Mouse (Mus musculus) olfactory bulb, adult 2 months (tissue): Measurements from ENCODE around the gene Srsf3. TPM values are rescaled to one million over a fixed set of nuclear protein-coding genes. Genes with fewer than 3 reads are reported as not detected.
"Not testable (repeated sequence)": the region's sequence is repeated elsewhere in the genome, so short reads cannot be mapped to it uniquely, and the experiment has no call there.

Source experiments
- H3K27ac ChIP-seq: fragments of 200-500 bp; 2 replicates; pipeline ENCODE4 v1.5.1; 2012; ENCODE audit warnings: low read depth, low read length; ENCODE audit not compliant: insufficient read depth
- H3K4me1 ChIP-seq: fragments of 200-500 bp; 2 replicates; pipeline ENCODE4 v1.6.1; 2012; ENCODE audit warnings: low read length; ENCODE audit not compliant: control insufficient read depth, insufficient read depth
- H3K4me3 ChIP-seq: fragments of 200-500 bp; 2 replicates; pipeline ENCODE4 v1.5.1; 2012; ENCODE audit warnings: mild to moderate bottlenecking, low read depth, low read length, moderate library complexity; ENCODE audit not compliant: insufficient read depth
- CTCF ChIP-seq: fragments of 200-500 bp; IDR thresholded peaks from 2 replicates; pipeline ENCODE4 v1.5.1; 2012; ENCODE audit warnings: low read depth, mild to moderate bottlenecking, low read length, moderate library complexity; ENCODE audit not compliant: insufficient read depth
- POLR2A ChIP-seq: fragments of 200-500 bp; IDR thresholded peaks from 2 replicates; pipeline ENCODE4 v1.6.1; 2012; ENCODE audit warnings: mild to moderate bottlenecking, low read depth, low read length, moderate library complexity; ENCODE audit not compliant: insufficient read depth
- WGBS: fragments of 180-500 bp; shearing (Covaris S2); methylation state at CpG from one replicate; pipeline ENCODE4 v1.1.7; 2018; 5-methylcytosine and 5-hydroxymethylcytosine counted together
- polyA plus RNA-seq: library from polyadenylated mRNA; stranded (reverse); fragments of >200 nt; gene quantifications from 2 replicates; pipeline ENCODE4 v1.2.4, GENCODE M21; 2012; ENCODE audit warnings: low replicate concordance; ENCODE audit not compliant: missing spikeins, insufficient read depth, insufficient read length

Srsf3 gene
- 273 and 350 TPM in 2 replicates for polyA plus RNA-seq

DNA sequence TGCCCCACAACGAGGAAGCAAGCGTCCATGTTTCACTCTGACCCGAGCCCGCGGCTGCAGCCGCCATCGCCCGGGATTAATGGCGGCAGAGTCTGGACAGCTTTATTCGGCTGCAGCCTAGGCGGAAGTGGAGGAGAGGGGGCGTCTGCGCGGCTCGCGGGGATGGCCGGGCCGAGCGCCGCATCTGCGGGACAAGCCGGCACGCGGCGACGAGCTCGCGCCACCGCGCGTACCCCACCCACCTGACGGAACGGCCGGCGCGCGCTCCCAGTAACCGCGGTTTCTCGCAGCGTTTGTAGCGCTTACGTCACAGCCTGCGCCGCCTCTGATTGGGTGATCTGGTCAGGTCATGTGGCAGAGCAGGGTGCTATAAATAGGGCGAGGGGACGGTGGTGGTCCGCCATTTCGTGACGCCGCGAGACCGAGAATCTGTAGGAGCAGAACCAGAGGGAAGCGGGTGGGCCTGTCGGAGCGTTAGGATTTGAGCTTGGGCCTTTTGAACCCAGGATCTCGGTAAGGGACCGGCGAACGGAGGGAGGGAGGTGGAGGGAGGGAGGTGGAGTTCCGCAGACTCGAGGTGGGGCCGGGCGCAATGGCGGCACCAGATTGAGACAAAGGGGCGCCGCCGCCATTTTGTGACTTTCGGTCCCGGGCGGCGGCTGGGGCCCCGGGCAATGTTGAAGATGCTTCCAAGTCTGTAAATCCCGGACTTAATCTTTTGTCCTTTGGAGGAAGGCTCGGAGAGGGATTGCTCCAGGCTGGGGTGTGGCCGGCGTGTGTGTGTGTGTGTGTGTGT lies at the start of gene Srsf3:
TSS of gene Srsf3 (plus strand) at position 355 of the 796 bp plus-strand sequence.
- WGBS, result under 1% methylated on average over 77 of the region's 77 CpGs
- Histone ChIP-seq H3K4me1 (peaks cover 2% of the 10 kb centered on the region; the same call in 1 of the 2 replicates), H3K27ac (peak within 1 kb of the TSS; percentile 97), H3K4me3 (peak within 1 kb of the TSS; percentile 63)
- no peak for TF ChIP-seq CTCF
- TF ChIP-seq POLR2A, result peak; percentile 99

DNA sequence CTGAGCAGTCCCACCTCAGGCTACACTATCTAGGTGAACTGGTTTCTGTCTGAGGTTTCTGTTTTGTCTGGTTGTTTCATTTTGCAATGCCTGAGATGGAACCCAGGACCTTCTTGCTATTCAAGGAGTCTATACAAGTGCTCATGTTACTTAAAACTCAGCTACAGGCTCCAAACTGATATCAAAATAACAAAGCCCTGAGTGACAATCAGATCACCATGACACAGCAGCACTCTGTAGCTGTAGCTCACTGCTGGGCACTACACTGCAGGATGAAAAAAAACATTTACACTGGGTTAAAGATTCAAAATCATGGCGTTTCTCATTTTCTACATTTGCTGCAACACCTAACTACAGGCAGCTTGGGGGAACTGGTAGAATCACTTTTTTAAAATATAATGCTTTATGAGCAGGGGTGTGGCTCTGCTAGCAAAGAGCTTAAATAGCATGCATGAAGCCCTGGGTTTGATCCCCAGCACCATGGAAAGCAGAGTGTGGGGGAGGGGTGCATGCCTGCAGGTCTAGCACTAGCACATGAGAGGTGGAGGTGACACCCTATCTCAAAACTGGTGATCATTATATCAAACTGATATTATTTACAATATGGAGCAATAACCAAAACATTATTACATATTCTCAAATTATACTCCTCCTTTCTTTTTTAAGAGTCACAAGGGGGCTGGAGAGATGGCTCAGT lies 47.6 kb upstream of the Srsf3 start:
- no peaks in the 10 kb centered on the region for H3K4me1 ChIP-seq
- WGBS, result 95% methylated on average over 1 of the region's 1 CpGs

DNA sequence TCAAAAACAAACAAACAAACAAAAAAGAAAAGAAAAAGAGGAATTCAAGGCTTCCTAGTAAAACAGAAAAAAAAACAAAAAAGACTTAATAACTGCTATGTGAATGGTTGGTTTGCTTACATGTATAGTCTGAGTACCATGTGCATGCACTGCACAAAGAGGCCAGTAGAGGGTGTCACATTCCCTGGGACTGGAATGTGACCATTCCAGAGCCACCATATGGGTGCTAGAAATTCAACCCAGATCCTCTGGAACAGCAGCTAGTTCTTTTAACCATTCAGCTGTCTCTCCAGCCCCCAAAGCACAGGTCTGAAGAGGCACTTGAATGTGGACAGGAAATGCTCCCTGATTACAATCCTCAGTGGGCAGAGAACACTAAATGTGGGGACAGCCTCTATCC lies 45.6 kb upstream of the Srsf3 start:
- Histone ChIP-seq H3K4me1 (no peaks in the 10 kb centered on the region; the same call in 1 of the 2 replicates), H3K27ac (no peak overlapping the region), H3K4me3 (no peak overlapping the region)
- TF ChIP-seq CTCF (no peak), POLR2A (no peak)

More for the DNA sequence above, 47.6 kb upstream of the Srsf3 start:
- H3K27ac ChIP-seq, result no peak overlapping the region
- H3K4me3 ChIP-seq, result no peak overlapping the region
- TF ChIP-seq POLR2A (no peak), CTCF (no peak)

DNA sequence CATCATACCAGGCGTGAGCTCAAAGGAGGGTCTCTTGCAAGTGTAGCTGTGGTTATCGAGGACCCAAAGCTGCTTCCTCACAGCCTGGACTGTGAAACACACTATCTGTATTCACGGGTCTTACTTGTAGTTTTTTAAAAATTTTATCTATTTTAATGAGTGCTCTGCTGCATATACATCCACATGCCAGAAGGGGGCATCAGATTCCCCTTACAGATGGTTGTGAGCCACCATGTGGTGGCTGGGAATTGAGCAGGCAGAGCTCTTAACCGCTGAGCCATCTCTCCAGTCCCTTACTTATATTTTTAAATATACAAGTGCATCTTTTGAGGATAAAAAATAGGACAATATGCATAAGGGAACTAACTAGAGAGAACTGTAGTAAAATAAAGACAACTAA lies 44.7 kb upstream of the Srsf3 start:
- TF ChIP-seq POLR2A, result no peak
- TF ChIP-seq CTCF, result no peak

DNA sequence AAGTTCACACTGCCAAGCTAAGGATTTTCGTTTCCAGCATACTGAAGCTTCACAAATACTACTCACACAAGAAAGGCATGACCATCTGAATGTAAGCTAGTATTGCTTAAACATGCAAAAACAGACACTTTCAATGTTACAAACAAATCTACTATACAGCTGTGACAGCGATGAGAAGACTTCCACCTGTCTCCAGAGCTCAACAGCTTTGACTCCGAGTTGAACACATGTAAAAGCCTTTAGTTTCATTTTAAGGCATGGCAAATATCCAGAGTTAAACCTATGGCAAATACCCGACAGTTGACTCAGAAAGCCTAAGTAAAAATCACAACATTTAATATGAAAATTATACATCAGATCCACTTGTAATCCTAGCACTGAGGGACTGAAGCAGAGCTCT lies 44.1 kb upstream of the Srsf3 start:
- Histone ChIP-seq H3K27ac (no peak overlapping the region), H3K4me3 (no peak overlapping the region), H3K4me1 (no peaks in the 10 kb centered on the region; the same call in 1 of the 2 replicates)
- WGBS, result 89% methylated on average over 4 of the region's 4 CpGs
- TF ChIP-seq POLR2A, result no peak
- TF ChIP-seq CTCF, result no peak

More for the DNA sequence above, 44.7 kb upstream of the Srsf3 start:
- Histone ChIP-seq H3K4me3 (no peak overlapping the region), H3K4me1 (no peaks in the 10 kb centered on the region; the same call in 1 of the 2 replicates), H3K27ac (no peak overlapping the region)
- 72% methylated on average over 4 of the region's 4 CpGs for WGBS

GRCm38 (mm10) chr17:28988996-28989395 lies 43.4 kb upstream of the Srsf3 start:
- WGBS, result 88% methylated on average over 3 of the region's 3 CpGs

DNA sequence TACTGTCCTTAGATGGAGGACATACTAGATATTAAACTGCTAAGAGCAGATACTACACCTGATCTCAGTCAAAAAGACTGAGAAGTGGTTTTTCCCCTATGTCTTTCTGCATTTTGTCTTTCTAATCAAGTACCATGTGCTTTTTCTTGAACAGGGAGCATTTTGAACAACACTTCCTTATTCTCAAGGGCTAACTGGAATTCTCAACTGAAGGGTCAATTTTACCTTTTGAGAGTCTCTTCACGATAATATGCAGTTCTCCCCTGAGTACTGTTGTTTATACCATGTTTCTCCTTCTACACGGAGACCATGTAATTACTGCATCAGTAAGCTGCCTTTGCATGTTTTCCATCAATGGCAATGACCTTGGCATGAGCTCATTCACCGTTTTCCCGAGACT lies 42.4 kb upstream of the Srsf3 start:
- 46% methylated on average over 4 of the region's 4 CpGs for WGBS
- Histone ChIP-seq H3K4me1 (no peaks in the 10 kb centered on the region; the same call in 1 of the 2 replicates), H3K4me3 (no peak overlapping the region), H3K27ac (no peak overlapping the region)
- TF ChIP-seq CTCF (no peak), POLR2A (no peak)

More at GRCm38 (mm10) chr17:28988996-28989395, 43.4 kb upstream of the Srsf3 start:
- no peaks in the 10 kb centered on the region; the same call in 1 of the 2 replicates for H3K4me1 ChIP-seq
- no peak overlapping the region for H3K27ac ChIP-seq
- no peak for TF ChIP-seq POLR2A
- H3K4me3 ChIP-seq, result no peak overlapping the region

DNA sequence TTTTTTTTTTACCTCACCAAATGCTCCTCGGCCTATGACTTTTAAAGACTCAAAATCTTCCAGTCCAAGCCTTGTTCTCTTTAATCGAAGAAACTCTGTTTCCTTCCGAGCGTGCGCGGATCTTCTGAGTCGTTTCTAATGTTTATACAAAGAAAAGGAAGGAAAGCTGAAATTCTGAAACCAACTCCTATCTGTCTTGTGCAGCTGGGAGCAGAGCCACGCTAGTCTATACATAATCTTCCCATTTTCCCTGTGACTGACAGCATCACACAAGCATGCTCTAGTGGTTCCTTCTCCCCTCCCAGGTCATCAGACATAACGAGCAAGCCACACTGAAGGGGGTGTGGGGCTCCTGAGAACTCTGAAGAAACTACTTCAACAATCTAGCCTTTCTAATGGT lies 41.1 kb upstream of the Srsf3 start:
- Histone ChIP-seq H3K4me1 (no peaks in the 10 kb centered on the region; the same call in 1 of the 2 replicates), H3K27ac (no peak overlapping the region), H3K4me3 (no peak overlapping the region)
- no peak for TF ChIP-seq CTCF
- TF ChIP-seq POLR2A, result no peak
- WGBS, result 79% methylated on average over 9 of the region's 9 CpGs

- Histone ChIP-seq H3K4me3 (no peak overlapping the region), H3K4me1 (no peaks in the 10 kb centered on the region; the same call in 1 of the 2 replicates), H3K27ac (no peak overlapping the region)
- WGBS, result 9% methylated on average over 7 of the region's 7 CpGs
- no peak for TF ChIP-seq POLR2A
- TF ChIP-seq CTCF, result no peak
Observed at GRCm38 (mm10) chr17:28992105-28992504, 40.3 kb upstream of the Srsf3 start.

DNA sequence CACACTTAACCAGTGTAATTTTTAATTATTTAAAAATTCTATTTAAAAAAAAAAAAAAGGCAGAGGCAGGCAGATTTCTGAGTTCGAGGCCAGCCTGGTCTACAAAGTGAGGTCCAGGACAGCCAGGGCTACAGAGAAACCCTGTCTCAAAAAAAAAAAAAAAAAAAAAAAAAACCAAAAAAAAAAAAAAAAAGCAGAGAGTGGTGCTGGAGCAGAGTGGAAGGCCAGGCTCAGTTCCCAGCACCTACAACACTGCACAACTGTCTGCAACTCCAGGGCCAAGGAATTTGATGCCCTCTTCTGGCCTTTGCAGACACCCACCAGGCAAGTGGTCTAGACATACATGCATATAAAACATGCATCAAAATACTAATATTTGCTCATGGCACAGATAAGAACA lies 39.4 kb upstream of the Srsf3 start:
- 95% methylated on average over 1 of the region's 1 CpGs for WGBS
- H3K4me3 ChIP-seq, H3K4me1 ChIP-seq, H3K27ac ChIP-seq: not testable (repeated sequence)
